Comparison of ENCODE assay signal across 26 mouse cellular contexts in genomic region chr13:20117691-20118090, GRCm38 (mm10).
"Had no signal": no experiment of that assay in that cellular context is flagged by ENCODE, and none has a peak within 500 bp of the region (broad histone marks: within the 10 kb centered on the region; RNA-seq: fewer than 3 reads in every experiment).

No protein-coding gene starts in this region.

- DNase-seq: gastrocnemius, postnatal 10 days; gastrocnemius, postnatal 25 days; heart, adult 18-20 months; heart, postnatal 10 days; heart, postnatal 4 days; kidney, adult 18-20 months; kidney, adult 8-10 months; kidney, postnatal 10 days; kidney, postnatal 25 days; kidney, postnatal 4 days; liver; liver, embryonic 13.5 days had no signal

- H3K36me3 ChIP-seq: heart, embryonic 10.5 days; heart, embryonic 12.5 days; hindbrain, embryonic 10.5 days; hindbrain, embryonic 12.5 days; intestine, embryonic 15.5 days; limb, embryonic 10.5 days; limb, embryonic 12.5 days; liver, embryonic 13.5 days; liver, embryonic 15.5 days had no signal

- H3K27me3 ChIP-seq: heart, embryonic 12.5 days; hindbrain, embryonic 12.5 days; intestine, embryonic 15.5 days; limb, embryonic 12.5 days had no signal

- H3K4me2 ChIP-seq: heart, embryonic 12.5 days; hindbrain, embryonic 12.5 days; hindbrain, embryonic 14.5 days; intestine, embryonic 15.5 days; limb, embryonic 12.5 days; liver, embryonic 11.5 days; liver, embryonic 13.5 days; liver, embryonic 15.5 days had no signal

- H3K27ac ChIP-seq: heart, embryonic 10.5 days; hindbrain, embryonic 10.5 days; hindbrain, embryonic 12.5 days; hindbrain, embryonic 14.5 days; intestine, embryonic 15.5 days; layer of hippocampus, adult 2 months; left cerebral cortex, adult 2 months; limb, embryonic 10.5 days; limb, embryonic 12.5 days; liver, embryonic 13.5 days; liver, embryonic 15.5 days had no signal

- ATAC-seq: inflammation-experienced regulatory T-cells, adult 6 months; intestine, postnatal 0 days had no signal

- H3K9me3 ChIP-seq: heart, embryonic 10.5 days; heart, embryonic 12.5 days; hindbrain, embryonic 10.5 days; hindbrain, embryonic 12.5 days; intestine, embryonic 15.5 days; limb, embryonic 10.5 days; limb, embryonic 12.5 days; liver, embryonic 13.5 days; liver, embryonic 15.5 days had no signal

- H3K4me3 ChIP-seq: heart, embryonic 10.5 days; heart, embryonic 12.5 days; hindbrain, embryonic 10.5 days; hindbrain, embryonic 12.5 days; intestine, embryonic 15.5 days; layer of hippocampus, adult 2 months; left cerebral cortex, adult 2 months; limb, embryonic 10.5 days; limb, embryonic 12.5 days; liver, embryonic 13.5 days; liver, embryonic 15.5 days had no signal

- H3K4me1 ChIP-seq: hindbrain, embryonic 12.5 days had no signal

- H3K9ac ChIP-seq: heart, embryonic 12.5 days; hindbrain, embryonic 12.5 days; hindbrain, embryonic 14.5 days; intestine, embryonic 15.5 days; limb, embryonic 12.5 days; liver, embryonic 13.5 days; liver, embryonic 15.5 days had no signal
